In the genomic region with DNA sequence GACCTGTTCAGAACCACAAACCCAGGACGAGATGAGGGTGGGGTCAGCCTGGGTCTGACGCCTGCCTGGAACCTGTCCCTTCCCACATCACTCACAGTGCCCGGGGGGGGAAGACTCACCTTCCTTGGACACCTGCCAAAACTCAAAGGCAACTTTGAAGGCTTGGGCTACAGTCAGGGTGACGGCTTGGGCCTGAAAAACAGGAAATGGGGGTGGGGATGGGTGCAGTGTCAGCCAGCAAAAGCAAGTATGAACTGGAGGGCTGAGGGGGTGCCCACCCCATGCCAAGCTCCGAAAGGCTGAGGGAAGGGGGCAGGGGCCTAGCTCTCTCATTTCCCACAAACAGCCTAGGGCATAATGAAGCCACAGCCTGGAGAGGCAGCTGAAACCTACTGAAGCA, we compare ENCODE assay signal across 9 mouse cellular contexts. TPM values are rescaled to one million over a fixed set of nuclear protein-coding genes. Genes with fewer than 3 reads are reported as not detected.
DNase-seq lines count a peak whose midpoint lies in the region; ATAC-seq and TF ChIP-seq lines count a peak whose summit lies in the region.
"Had no signal": no experiment of that assay in that cellular context is flagged by ENCODE, and none has a peak within 500 bp of the region (broad histone marks: within the 10 kb centered on the region; RNA-seq: fewer than 3 reads in every experiment).

No protein-coding gene starts in this region.

- no peak for ATAC-seq in liver, postnatal 0 days
- peak; percentile 0; the same call in 1 of the 2 replicates for ATAC-seq in stomach, postnatal 0 days (ENCODE audit: low FRiP score, low TSS enrichment)
- no peak for ATAC-seq in midbrain, embryonic 11.5 days (ENCODE audit: low FRiP score)

- H3K79me2 ChIP-seq in MEL (ENCODE audit: control insufficient read depth, insufficient read depth, low read length, poor library complexity): no peaks in the 10 kb centered on the region

- H3K36me3 ChIP-seq in MEL (ENCODE audit: control insufficient read depth in 1 of 2, insufficient read depth in 2 of 2, low read length in 2 of 2): peaks cover 3 to 4% of the 10 kb centered on the region in 2 experiments; a peak in 3 of 4 replicates
- peaks cover 67% of the 10 kb centered on the region for H3K36me3 ChIP-seq in liver, postnatal 0 days (replicated peaks; ENCODE audit: insufficient read depth, low read length)
- H3K36me3 ChIP-seq in stomach, postnatal 0 days (ENCODE audit: control insufficient read depth, insufficient read depth, low read length): peaks cover 14% of the 10 kb centered on the region
- no peaks in the 10 kb centered on the region for H3K36me3 ChIP-seq in midbrain, embryonic 11.5 days (ENCODE audit: control insufficient read depth, insufficient read depth, low read length)

- TF ChIP-seq CTCF in MEL (IDR thresholded peaks at IDR 0.05 in 2 of 3, conservative IDR thresholded peaks at IDR 0.05 in 1 of 3; ENCODE audit: control insufficient read depth in 1 of 3, insufficient read depth in 1 of 3, low read depth in 2 of 3, low read length in 3 of 3, poor library complexity in 1 of 3, severe bottlenecking in 1 of 3): no peak
- TF ChIP-seq CTCF in liver, postnatal 0 days (IDR thresholded peaks at IDR 0.05; ENCODE audit: low read depth): no peak
- no peak for TF ChIP-seq CTCF in stomach, postnatal 0 days (IDR thresholded peaks at IDR 0.05; ENCODE audit: low read depth)

- H3K4me1 ChIP-seq in MEL (ENCODE audit: control insufficient read depth in 1 of 2, insufficient read depth in 2 of 2, low read length in 2 of 2): peaks cover 2 to 9% of the 10 kb centered on the region in 2 experiments; a peak in 3 of 4 replicates
- H3K4me1 ChIP-seq in liver, postnatal 0 days (ENCODE audit: insufficient read depth): peaks cover 57% of the 10 kb centered on the region
- no peaks in the 10 kb centered on the region for H3K4me1 ChIP-seq in stomach, postnatal 0 days (replicated peaks; ENCODE audit: control insufficient read depth, insufficient read depth)
- peaks cover 18% of the 10 kb centered on the region for H3K4me1 ChIP-seq in midbrain, embryonic 11.5 days (ENCODE audit: control insufficient read depth, insufficient read depth, low read length)

- no peak for TF ChIP-seq RAD21 in MEL (IDR thresholded peaks at IDR 0.05; ENCODE audit: low read depth, low read length)

- WGBS in liver, postnatal 0 days (ENCODE audit: insufficient replicate concordance): 40% methylated on average over 5 of the region's 5 CpGs
- WGBS in stomach, postnatal 0 days: 45% methylated on average over 5 of the region's 5 CpGs
- WGBS in midbrain, embryonic 11.5 days: 81% methylated on average over 5 of the region's 5 CpGs

- DNase-seq in CD4-positive, CD25-positive, alpha-beta regulatory T cell, adult 2 months (ENCODE audit: low read depth, low spot score): peak; percentile 90
- DNase-seq in MEL (ENCODE audit: low read depth, low spot score): peak; percentile 44
- no peak for DNase-seq in liver, postnatal 0 days
- DNase-seq in stomach, postnatal 0 days (ENCODE audit: low spot score): no peak
- DNase-seq in embryo, embryonic 10.5 days (ENCODE audit: low spot score): no peak
- no peak for DNase-seq in midbrain, embryonic 11.5 days (ENCODE audit: low spot score, missing footprints)
- DNase-seq in right cerebral cortex, postnatal 10 days (ENCODE audit: low spot score in 2 of 2): no peak
- DNase-seq: heart, adult 2 months had no signal

- no peak for TF ChIP-seq POLR2A in MEL (IDR thresholded peaks at IDR 0.05; ENCODE audit: control insufficient read depth in 1 of 2, insufficient read depth in 1 of 2, low read depth in 1 of 2, low read length in 2 of 2, poor library complexity in 1 of 2)

- no peaks in the 10 kb centered on the region for H3K9me3 ChIP-seq in MEL (replicated peaks; ENCODE audit: insufficient read depth, low read length)
- no peaks in the 10 kb centered on the region for H3K9me3 ChIP-seq in liver, postnatal 0 days (ENCODE audit: low read length)
- H3K9me3 ChIP-seq in stomach, postnatal 0 days (ENCODE audit: control insufficient read depth, low read length): no peaks in the 10 kb centered on the region
- H3K9me3 ChIP-seq in midbrain, embryonic 11.5 days (ENCODE audit: control insufficient read depth, low read length): no peaks in the 10 kb centered on the region

- H3K4me3 ChIP-seq in MEL (ENCODE audit: control insufficient read depth in 1 of 2, insufficient read depth in 1 of 2, low read depth in 2 of 2, low read length in 2 of 2): no peak overlapping the region
- no peak overlapping the region for H3K4me3 ChIP-seq in liver, postnatal 0 days (ENCODE audit: low read depth, low read length)
- no peak overlapping the region for H3K4me3 ChIP-seq in stomach, postnatal 0 days (ENCODE audit: low read depth, low read length)
- no peak overlapping the region for H3K4me3 ChIP-seq in midbrain, embryonic 11.5 days (ENCODE audit: low read depth, low read length)
- H3K4me3 ChIP-seq: erythroblast, embryonic 14.5 days; heart, adult 2 months had no signal

- TF ChIP-seq EP300 in MEL (IDR thresholded peaks at IDR 0.05; ENCODE audit: low read depth in 1 of 2, low read length in 2 of 2): no peak
- no peak for TF ChIP-seq EP300 in liver, postnatal 0 days (IDR thresholded peaks at IDR 0.05; ENCODE audit: low read depth)
- TF ChIP-seq EP300 in stomach, postnatal 0 days (optimal IDR thresholded peaks at IDR 0.05): no peak

- H3K27me3 ChIP-seq in MEL (ENCODE audit: control insufficient read depth in 1 of 2, insufficient read depth in 2 of 2, low read length in 2 of 2): no peaks in the 10 kb centered on the region
- H3K27me3 ChIP-seq in liver, postnatal 0 days (ENCODE audit: insufficient read depth, low read length): no peaks in the 10 kb centered on the region
- H3K27me3 ChIP-seq in stomach, postnatal 0 days (ENCODE audit: control insufficient read depth, insufficient read depth, low read length): no peaks in the 10 kb centered on the region
- no peaks in the 10 kb centered on the region for H3K27me3 ChIP-seq in midbrain, embryonic 11.5 days (ENCODE audit: control insufficient read depth, insufficient read depth, low read length)

- H3K4me2 ChIP-seq in liver, postnatal 0 days (ENCODE audit: low read depth, low read length): no peak overlapping the region
- H3K4me2 ChIP-seq in stomach, postnatal 0 days (replicated peaks; ENCODE audit: low read depth): no peak overlapping the region
- H3K4me2 ChIP-seq in midbrain, embryonic 11.5 days: no peak overlapping the region

- no peak overlapping the region for H3K9ac ChIP-seq in MEL (ENCODE audit: control insufficient read depth, low read depth, low read length, poor library complexity, severe bottlenecking)
- no peak overlapping the region for H3K9ac ChIP-seq in liver, postnatal 0 days (replicated peaks)
- H3K9ac ChIP-seq in stomach, postnatal 0 days (ENCODE audit: low read length): no peak overlapping the region
- no peak overlapping the region for H3K9ac ChIP-seq in midbrain, embryonic 11.5 days (ENCODE audit: low read length)

- no peak overlapping the region for H3K27ac ChIP-seq in MEL (ENCODE audit: control insufficient read depth, low read depth, low read length)
- H3K27ac ChIP-seq in liver, postnatal 0 days (ENCODE audit: low read depth): peak overlapping the region; percentile 68
- 0 out of 2 replicates have a peak overlapping the region, but pooled peaks have one; percentile 46 for H3K27ac ChIP-seq in stomach, postnatal 0 days (replicated peaks)
- H3K27ac ChIP-seq in midbrain, embryonic 11.5 days (ENCODE audit: low read depth, low read length): no peak overlapping the region
- H3K27ac ChIP-seq: heart, adult 2 months had no signal

TF ChIP-seq in MEL, 35 proteins besides CTCF, POLR2A, EP300 and RAD21 (continues in another document):
- TF ChIP-seq GATA1 (IDR thresholded peaks at IDR 0.05; ENCODE audit: low read depth, low read length) (no peak), MYC (IDR thresholded peaks at IDR 0.05; ENCODE audit: low read depth, low read length) (no peak), ZC3H11A (IDR thresholded peaks at IDR 0.05; ENCODE audit: low read depth, low read length) (no peak), KAT2A (conservative IDR thresholded peaks at IDR 0.05; ENCODE audit: low read depth, low read length) (no peak), E2F4 (IDR thresholded peaks at IDR 0.05; ENCODE audit: borderline replicate concordance, low read depth, low read length) (no peak), ELF1 (IDR thresholded peaks at IDR 0.05; ENCODE audit: low read depth, low read length) (no peak), GABPA (IDR thresholded peaks at IDR 0.05; ENCODE audit: low read depth, low read length) (no peak), USF1 (IDR thresholded peaks at IDR 0.05; ENCODE audit: low read depth, low read length) (no peak), ZMIZ1 (IDR thresholded peaks at IDR 0.05; ENCODE audit: low read depth, low read length) (no peak), MXI1 (IDR thresholded peaks at IDR 0.05; ENCODE audit: low read depth, low read length) (no peak), ZKSCAN1 (IDR thresholded peaks at IDR 0.05; ENCODE audit: low read depth, low read length) (no peak), MEF2A (IDR thresholded peaks at IDR 0.05; ENCODE audit: extremely low read depth, insufficient replicate concordance, low read depth, low read length, poor library complexity, severe bottlenecking) (no peak), MAFK (IDR thresholded peaks at IDR 0.05; ENCODE audit: borderline replicate concordance, low read depth, low read length) (no peak), POLR2AphosphoS2 (IDR thresholded peaks at IDR 0.05; ENCODE audit: low read length) (no peak), MAX (IDR thresholded peaks at IDR 0.05; ENCODE audit: low read length) (no peak), ZNF384 (IDR thresholded peaks at IDR 0.05; ENCODE audit: low read depth, low read length) (no peak), TBP (IDR thresholded peaks at IDR 0.05; ENCODE audit: low read depth, low read length) (no peak)

RNA-seq across cellular contexts. Expression of a gene that starts 17.6 kb away (rescaled TPM):
- total RNA-seq in MEL (2012; rRNA removed): 16.6 and 24.8 TPM in 2 replicates
- 10 to 100 TPM in 1 of 2 experiments, not detected in 1; 23.7 TPM for polyA plus RNA-seq in MEL (2012; ENCODE audit: insufficient read depth in 1 of 2, insufficient read length in 2 of 2, low read depth in 1 of 2, low replicate concordance in 2 of 2, missing spikeins in 1 of 2)
- 14.8 and 15.4 TPM in 2 replicates for polyA plus RNA-seq in liver, postnatal 0 days (2015; fragmentation: Nextera tagmentation; extraction: Ambion mirVana)
- 18.8 and 19.5 TPM in 2 replicates for polyA plus RNA-seq in stomach, postnatal 0 days (2015; fragmentation: Nextera tagmentation; extraction: Ambion mirVana)
- polyA plus RNA-seq in midbrain, embryonic 11.5 days (2014; fragmentation: Nextera tagmentation; extraction: Ambion mirVana): 4.8 and 5.7 TPM in 2 replicates

RNA-seq across cellular contexts. Expression of a gene that starts 46.2 kb away (rescaled TPM):
- total RNA-seq in MEL (2012; rRNA removed): 1.6 and 1.9 TPM in 2 replicates
- 1 to 10 TPM in 1 of 2 experiments, not detected in 1; 5.2 TPM for polyA plus RNA-seq in MEL (2012; ENCODE audit: insufficient read depth in 1 of 2, insufficient read length in 2 of 2, low read depth in 1 of 2, low replicate concordance in 2 of 2, missing spikeins in 1 of 2)
- polyA plus RNA-seq in liver, postnatal 0 days (2015; fragmentation: Nextera tagmentation; extraction: Ambion mirVana): 1.5 and 1.7 TPM in 2 replicates
- polyA plus RNA-seq in stomach, postnatal 0 days (2015; fragmentation: Nextera tagmentation; extraction: Ambion mirVana): 1.5 TPM in 2 replicates
- polyA plus RNA-seq in midbrain, embryonic 11.5 days (2014; fragmentation: Nextera tagmentation; extraction: Ambion mirVana): 3.1 and 3.2 TPM in 2 replicates

Comparison
In these comparisons a context has a peak if more than half of its experiments do, and no peak if none do; other contexts are left out.
1. DNase-seq: peak in CD4-positive, CD25-positive, alpha-beta regulatory T cell, adult 2 months (single experiment) and MEL (single experiment); none in liver, postnatal 0 days (single experiment), stomach, postnatal 0 days (single experiment), embryo, embryonic 10.5 days (single experiment), midbrain, embryonic 11.5 days (single experiment) and right cerebral cortex, postnatal 10 days (0 of 2).
2. H3K27ac ChIP-seq: peak in liver, postnatal 0 days (single experiment) and stomach, postnatal 0 days (single experiment); none in MEL (single experiment) and midbrain, embryonic 11.5 days (single experiment).